Mouse (Mus musculus) midbrain, postnatal 0 days (tissue): ENCODE results near the gene Rassf5. TPM values are rescaled to one million over a fixed set of nuclear protein-coding genes. Genes with fewer than 3 reads are reported as not detected.
"Not testable (repeated sequence)": the region's sequence is repeated elsewhere in the genome, so short reads cannot be mapped to it uniquely, and the experiment has no call there.

ENCODE experiments used
- ATAC-seq: fragments of 200-750 bp; cut with Nextera tagmentation; 2 replicates; pipeline ENCODE4 v1.8.0; 2017; ENCODE audit warnings: moderate number of reproducible peaks, mild to moderate bottlenecking, moderate TSS enrichment, moderate library complexity; ENCODE audit not compliant: low FRiP score
- DNase-seq: peaks from one replicate; pipeline ENCODE4 v3.0.0-alpha.2; 2015; ENCODE audit warnings: low spot score
- H3K27ac ChIP-seq: fragments of 300-500 bp; sonication (generic); 2 replicates; pipeline ENCODE4 v1.5.1; 2014; ENCODE audit warnings: low read depth, mild to moderate bottlenecking, low read length, mixed read lengths
- H3K27me3 ChIP-seq: fragments of 300-500 bp; sonication (generic); 2 replicates; pipeline ENCODE4 v1.6.1; 2014; ENCODE audit warnings: low read length, control low read depth, mixed read lengths; ENCODE audit not compliant: insufficient read depth
- H3K36me3 ChIP-seq: fragments of 300-500 bp; sonication (generic); 2 replicates; pipeline ENCODE4 v1.6.1; 2014; ENCODE audit warnings: low read length, control low read depth, mixed read lengths; ENCODE audit not compliant: insufficient read depth
- H3K4me1 ChIP-seq: fragments of 300-500 bp; sonication (generic); 2 replicates; pipeline ENCODE4 v1.6.1; 2014; ENCODE audit warnings: mild to moderate bottlenecking, control low read depth, antibody characterized with exemption, low read length, mixed read lengths; ENCODE audit not compliant: insufficient read depth
- H3K4me2 ChIP-seq: fragments of 300-500 bp; sonication (generic); 2 replicates; pipeline ENCODE4 v1.6.1; 2014; ENCODE audit warnings: low read depth, mild to moderate bottlenecking, low read length, mixed read lengths; ENCODE audit not compliant: poor library complexity, severe bottlenecking
- H3K4me3 ChIP-seq: fragments of 300-500 bp; sonication (generic); 2 replicates; pipeline ENCODE4 v1.5.1; 2014; ENCODE audit warnings: low read depth, mild to moderate bottlenecking, low read length, moderate library complexity
- H3K9ac ChIP-seq: fragments of 300-500 bp; sonication (generic); replicated peaks from 2 replicates; pipeline ENCODE4 v1.6.1; 2014; ENCODE audit warnings: mild to moderate bottlenecking, low read length, moderate library complexity, mixed read lengths; ENCODE audit not compliant: poor library complexity, severe bottlenecking
- H3K9me3 ChIP-seq: fragments of 300-500 bp; sonication (generic); 2 replicates; pipeline ENCODE4 v1.6.1; 2016; ENCODE audit warnings: low read length, control low read depth
- CTCF ChIP-seq: IDR thresholded peaks from 2 replicates; pipeline ENCODE4 v1.5.1; 2016; ENCODE audit warnings: antibody characterized with exemption, mild to moderate bottlenecking
- WGBS: fragments of 180-500 bp; shearing (Covaris S2); extraction: QIAGEN DNeasy Blood & Tissue Kit; methylation state at CpG from one replicate; pipeline ENCODE4 v1.1.7; 2014; 5-methylcytosine and 5-hydroxymethylcytosine counted together
- polyA plus RNA-seq: library from polyadenylated mRNA; unstranded; fragments of >200 nt; fragmentation: Nextera tagmentation; extraction: Ambion mirVana; gene quantifications from 2 replicates; pipeline ENCODE4 v1.2.1, GENCODE M21; 2015
- total RNA-seq: library from RNA; depleted of rRNA; stranded (reverse); fragments of >200 nt; gene quantifications from 2 replicates; pipeline ENCODE4 v1.2.3, GENCODE M21; 2014

Rassf5 gene
- total and polyA plus RNA-seq, 2 experiments from 2014 or later: 4.9 to 9.0 TPM

- 88% methylated on average over 7 of the region's 7 CpGs for WGBS
- no peaks in the 10 kb centered on the region for H3K27me3 ChIP-seq
- H3K9me3 ChIP-seq: no peaks in the 10 kb centered on the region
- DNase-seq (no peak), ATAC-seq (no peak)
- no peak for TF ChIP-seq CTCF
- no peak overlapping the region for H3K4me2 ChIP-seq
- no peaks in the 10 kb centered on the region for H3K4me1 ChIP-seq
- H3K27ac ChIP-seq: no peak overlapping the region
- H3K4me3 ChIP-seq: no peak overlapping the region
- no peak overlapping the region for H3K9ac ChIP-seq
- peaks cover 60% of the 10 kb centered on the region for H3K36me3 ChIP-seq
Measured at GRCm38 (mm10) chr1:131173001-131173400, 72.1 kb downstream of the Rassf5 start.

GRCm38 (mm10) chr1:131167612-131168011 lies 77.4 kb downstream of the Rassf5 start:
- 93% methylated on average over 10 of the region's 10 CpGs for WGBS
- no peak overlapping the region for H3K9ac ChIP-seq
- H3K4me3 ChIP-seq: no peak overlapping the region
- no peak for ATAC-seq
- no peak overlapping the region for H3K4me2 ChIP-seq
- H3K27me3 ChIP-seq: no peaks in the 10 kb centered on the region
- DNase-seq: no peak
- no peaks in the 10 kb centered on the region for H3K4me1 ChIP-seq
- no peaks in the 10 kb centered on the region for H3K9me3 ChIP-seq
- TF ChIP-seq CTCF: no peak
- H3K27ac ChIP-seq: no peak overlapping the region
- peaks cover 63% of the 10 kb centered on the region for H3K36me3 ChIP-seq

- H3K4me1 ChIP-seq: no peaks in the 10 kb centered on the region
- ATAC-seq (no peak), DNase-seq (no peak)
- no peaks in the 10 kb centered on the region for H3K27me3 ChIP-seq
- 95% methylated on average over 6 of the region's 6 CpGs for WGBS
- no peak overlapping the region for H3K27ac ChIP-seq
- H3K4me3 ChIP-seq: no peak overlapping the region
- no peak for TF ChIP-seq CTCF
- no peak overlapping the region for H3K9ac ChIP-seq
- H3K4me2 ChIP-seq: no peak overlapping the region
- peaks cover 64% of the 10 kb centered on the region for H3K36me3 ChIP-seq
- H3K9me3 ChIP-seq: no peaks in the 10 kb centered on the region
Measured at GRCm38 (mm10) chr1:131164427-131164826, 80.6 kb downstream of the Rassf5 start.

- no peaks in the 10 kb centered on the region for H3K4me1 ChIP-seq
- H3K27ac ChIP-seq: no peak overlapping the region
- H3K4me2 ChIP-seq: no peak overlapping the region
- no peaks in the 10 kb centered on the region for H3K9me3 ChIP-seq
- no peak overlapping the region for H3K4me3 ChIP-seq
- no peak overlapping the region for H3K9ac ChIP-seq
- ATAC-seq (no peak), DNase-seq (no peak)
- WGBS: 88% methylated on average over 11 of the region's 11 CpGs
- H3K27me3 ChIP-seq: no peaks in the 10 kb centered on the region
- H3K36me3 ChIP-seq: peaks cover 44% of the 10 kb centered on the region
- no peak for TF ChIP-seq CTCF
Measured at GRCm38 (mm10) chr1:131161091-131161490, 84.0 kb downstream of the Rassf5 start.

- DNase-seq, H3K9ac ChIP-seq, H3K9me3 ChIP-seq, H3K27me3 ChIP-seq, H3K27ac ChIP-seq, ATAC-seq, H3K4me1 ChIP-seq, H3K4me3 ChIP-seq, H3K4me2 ChIP-seq: not testable (repeated sequence)
- WGBS: 89% methylated on average over 3 of the region's 3 CpGs
- H3K36me3 ChIP-seq: peaks cover 36% of the 10 kb centered on the region
Measured at GRCm38 (mm10) chr1:131159573-131160327, 85.3 kb downstream of the Rassf5 start.

GRCm38 (mm10) chr1:131155456-131155855 lies 89.6 kb downstream of the Rassf5 start:
- Histone ChIP-seq H3K27me3 (no peaks in the 10 kb centered on the region), H3K4me1 (no peaks in the 10 kb centered on the region), H3K27ac (no peak overlapping the region), H3K9me3 (no peaks in the 10 kb centered on the region), H3K4me3 (no peak overlapping the region), H3K4me2 (no peak overlapping the region), H3K9ac (no peak overlapping the region), H3K36me3 (peaks cover 7% of the 10 kb centered on the region)
- DNase-seq: peak; percentile 30
- peak; percentile 89 for TF ChIP-seq CTCF
- no peak for ATAC-seq
- 58% methylated on average over 2 of the region's 2 CpGs for WGBS
